Mouse (Mus musculus): ENCODE data around the gene Gstp3. TPM values are rescaled to one million over a fixed set of nuclear protein-coding genes. Genes with fewer than 3 reads are reported as not detected.

The Gstp3 gene
- total and polyA plus RNA-seq, 3 experiments, result 1.1 TPM; not detected in 2

GRCm38 (mm10) chr19:4055947-4056693 lies 3.2 kb downstream of the Gstp3 start:
- 0 out of 2 replicates have a peak overlapping the region, but pooled peaks have one; percentile 15 for H3K27ac ChIP-seq
- H3K9ac ChIP-seq (ENCODE audit: low read depth, low read length), result no peak overlapping the region

DNA sequence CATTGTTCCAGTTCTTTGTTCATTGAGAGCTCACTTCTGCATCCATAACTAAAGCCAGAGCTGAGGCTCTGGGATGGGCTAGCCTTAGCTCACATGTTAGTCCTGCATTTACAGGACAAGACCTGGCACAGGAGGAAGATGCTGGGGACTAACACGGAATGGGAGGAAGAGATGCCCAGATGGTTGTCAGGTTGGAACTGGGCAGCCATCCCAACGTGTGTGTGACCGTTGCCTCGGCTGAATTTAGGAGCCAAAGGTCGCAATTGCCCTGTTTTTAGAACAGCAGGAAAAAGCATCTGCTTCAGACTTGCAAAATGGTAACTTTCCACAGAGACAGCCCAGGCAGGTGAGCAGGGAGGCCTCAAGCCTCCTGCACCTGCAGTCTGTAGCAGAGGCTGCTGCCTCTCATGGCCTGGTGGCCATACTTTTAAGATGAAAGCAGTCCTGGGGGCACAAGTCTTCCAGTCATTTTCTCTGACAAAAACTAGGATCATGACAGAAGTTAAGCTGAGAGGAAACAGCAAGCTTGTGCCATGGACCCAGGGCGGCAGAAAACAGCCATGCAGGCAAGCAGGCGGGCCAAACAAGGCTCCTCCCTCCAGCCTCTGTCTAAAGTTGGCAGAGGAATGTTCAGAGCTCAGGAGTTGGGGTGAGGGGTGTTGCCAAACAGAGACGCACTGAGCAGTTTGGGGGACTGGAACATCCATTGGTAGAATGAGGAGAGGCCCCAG lies 4.0 kb downstream of the Gstp3 start:
- TF ChIP-seq EP300 (IDR thresholded peaks at IDR 0.05; ENCODE audit: insufficient read depth, low read depth, low read length) (no peak), POLR2A (IDR thresholded peaks at IDR 0.05; ENCODE audit: insufficient read depth, low read depth, low read length) (no peak), CTCF (IDR thresholded peaks at IDR 0.05) (no peak)
- intact Hi-C loops (cut with DNase I), result no loop called here
- no peaks in the 10 kb centered on the region for H3K36me3 ChIP-seq (ENCODE audit: control insufficient read depth, insufficient read depth, low read length)
- H3K4me1 ChIP-seq (ENCODE audit: control insufficient read depth, insufficient read depth, low read length), result no peaks in the 10 kb centered on the region; the same call in 1 of the 2 replicates
- DNase-seq, result no peak
- no peaks in the 10 kb centered on the region for H3K79me2 ChIP-seq (replicated peaks; ENCODE audit: control insufficient read depth, insufficient read depth, low read length)
- no peak overlapping the region for H3K9ac ChIP-seq (ENCODE audit: low read depth, low read length)
- H3K27me3 ChIP-seq (ENCODE audit: control insufficient read depth, insufficient read depth, low read length), result no peaks in the 10 kb centered on the region
- 70% methylated on average over 8 of the region's 8 CpGs for WGBS
- H3K27ac ChIP-seq, result no peak overlapping the region
- H3K4me3 ChIP-seq, result no peak overlapping the region

More at GRCm38 (mm10) chr19:4055947-4056693, 3.2 kb downstream of the Gstp3 start:
- Histone ChIP-seq H3K79me2 (replicated peaks; ENCODE audit: control insufficient read depth, insufficient read depth, low read length) (no peaks in the 10 kb centered on the region), H3K27me3 (ENCODE audit: control insufficient read depth, insufficient read depth, low read length) (no peaks in the 10 kb centered on the region), H3K4me3 (no peak overlapping the region), H3K36me3 (ENCODE audit: control insufficient read depth, insufficient read depth, low read length) (no peaks in the 10 kb centered on the region), H3K4me1 (ENCODE audit: control insufficient read depth, insufficient read depth, low read length) (no peaks in the 10 kb centered on the region; the same call in 1 of the 2 replicates)
- intact Hi-C loops (cut with DNase I), result no loop called here
- no peak for DNase-seq
- TF ChIP-seq CTCF (IDR thresholded peaks at IDR 0.05) (no peak), POLR2A (IDR thresholded peaks at IDR 0.05; ENCODE audit: insufficient read depth, low read depth, low read length) (no peak), EP300 (IDR thresholded peaks at IDR 0.05; ENCODE audit: insufficient read depth, low read depth, low read length) (no peak)
- 54% methylated on average over 15 of the region's 15 CpGs for WGBS

DNA sequence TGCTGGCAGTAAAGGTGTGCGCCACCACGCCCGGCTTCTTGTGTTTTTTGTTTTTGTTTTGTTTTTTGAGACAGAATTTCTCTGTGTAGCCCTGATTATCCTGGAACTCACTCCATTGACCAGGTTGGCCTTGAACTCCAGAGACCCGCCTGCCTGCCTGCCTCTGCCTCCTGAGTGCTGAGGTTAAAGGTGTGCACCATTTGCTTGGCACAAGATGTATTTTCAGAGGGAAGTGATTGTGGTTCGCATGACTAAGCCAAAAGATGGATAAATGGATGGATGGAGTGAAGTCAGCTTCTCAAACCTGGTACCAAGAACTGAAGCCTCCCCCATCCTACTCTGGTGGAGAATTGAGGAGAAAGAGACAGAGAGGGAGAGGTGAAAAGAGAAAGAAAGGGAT lies 4.8 kb downstream of the Gstp3 start:
- TF ChIP-seq POLR2A (IDR thresholded peaks at IDR 0.05; ENCODE audit: insufficient read depth, low read depth, low read length) (no peak), CTCF (IDR thresholded peaks at IDR 0.05) (no peak), EP300 (IDR thresholded peaks at IDR 0.05; ENCODE audit: insufficient read depth, low read depth, low read length) (no peak)
- H3K27ac ChIP-seq, result no peak overlapping the region
- H3K36me3 ChIP-seq (ENCODE audit: control insufficient read depth, insufficient read depth, low read length), result no peaks in the 10 kb centered on the region
- no peaks in the 10 kb centered on the region; the same call in 1 of the 2 replicates for H3K4me1 ChIP-seq (ENCODE audit: control insufficient read depth, insufficient read depth, low read length)
- WGBS, result 88% methylated on average over 5 of the region's 5 CpGs
- no peaks in the 10 kb centered on the region for H3K79me2 ChIP-seq (replicated peaks; ENCODE audit: control insufficient read depth, insufficient read depth, low read length)
- H3K9ac ChIP-seq (ENCODE audit: low read depth, low read length), result no peak overlapping the region
- intact Hi-C loops (cut with DNase I), result loop anchor here (5.0 kb wide), 1 partner anchor 173 kb away; no protein-coding TSS in a partner anchor
- H3K4me3 ChIP-seq, result no peak overlapping the region
- H3K27me3 ChIP-seq (ENCODE audit: control insufficient read depth, insufficient read depth, low read length), result no peaks in the 10 kb centered on the region
- no peak for DNase-seq

- H3K27ac ChIP-seq, result no peak overlapping the region; the same call in 1 of the 2 replicates
- no peak for TF ChIP-seq CTCF (IDR thresholded peaks at IDR 0.05)
- TF ChIP-seq EP300 (IDR thresholded peaks at IDR 0.05; ENCODE audit: insufficient read depth, low read depth, low read length), result no peak
- no peak for TF ChIP-seq POLR2A (IDR thresholded peaks at IDR 0.05; ENCODE audit: insufficient read depth, low read depth, low read length)
- 43% methylated on average over 5 of the region's 5 CpGs for WGBS
- H3K4me1 ChIP-seq (ENCODE audit: control insufficient read depth, insufficient read depth, low read length), result no peaks in the 10 kb centered on the region; the same call in 1 of the 2 replicates
- no peak overlapping the region for H3K4me3 ChIP-seq
- H3K36me3 ChIP-seq (ENCODE audit: control insufficient read depth, insufficient read depth, low read length), result no peaks in the 10 kb centered on the region
- intact Hi-C loops (cut with DNase I), result loop anchor here (5.0 kb wide), 1 partner anchor 175 kb away; no protein-coding TSS in a partner anchor
- no peaks in the 10 kb centered on the region for H3K27me3 ChIP-seq (ENCODE audit: control insufficient read depth, insufficient read depth, low read length)
- no peaks in the 10 kb centered on the region for H3K79me2 ChIP-seq (replicated peaks; ENCODE audit: control insufficient read depth, insufficient read depth, low read length)
- no peak overlapping the region for H3K9ac ChIP-seq (ENCODE audit: low read depth, low read length)
- no peak for DNase-seq
These were observed 6.8 kb downstream of the Gstp3 start for GRCm38 (mm10) chr19:4052516-4053030.

DNA sequence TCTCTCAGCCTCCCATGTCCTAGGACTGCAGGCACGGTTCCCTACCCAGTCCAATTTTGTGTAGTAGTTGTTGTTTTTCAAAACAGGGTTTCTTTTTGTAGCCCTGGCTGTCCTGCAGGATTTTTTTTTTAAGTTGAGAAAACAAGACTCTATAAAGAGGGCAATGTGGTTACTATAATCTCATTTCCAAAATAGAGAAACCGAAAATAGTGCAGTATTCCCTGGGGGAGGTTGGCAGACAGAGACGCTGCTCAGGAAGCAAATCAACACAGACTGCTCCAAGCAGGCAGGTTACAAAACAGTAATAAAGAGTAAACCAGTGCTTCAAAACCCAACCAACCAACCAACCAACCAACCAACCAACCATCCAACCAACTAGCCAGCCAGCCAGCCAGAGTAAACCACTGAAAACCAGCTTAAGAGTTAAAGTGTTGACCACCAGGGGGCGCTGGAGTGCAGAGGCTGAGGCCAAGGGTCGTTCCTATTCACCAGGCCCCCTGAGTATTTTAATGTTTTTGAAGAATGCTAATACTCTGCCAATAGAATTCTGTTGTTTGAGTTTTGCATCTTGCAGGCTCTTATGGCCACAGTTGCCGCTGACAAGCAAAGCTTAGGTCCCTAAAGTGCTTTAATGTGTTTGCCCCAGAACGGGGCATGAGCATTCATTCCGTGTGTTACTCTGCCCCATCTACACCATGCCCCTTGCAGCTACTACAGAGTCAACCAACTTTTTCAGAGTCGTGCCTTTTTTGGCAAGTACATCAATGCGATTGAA lies 7.4 kb downstream of the Gstp3 start:
- Histone ChIP-seq H3K36me3 (ENCODE audit: control insufficient read depth, insufficient read depth, low read length) (no peaks in the 10 kb centered on the region), H3K27ac (no peak overlapping the region; the same call in 1 of the 2 replicates), H3K27me3 (ENCODE audit: control insufficient read depth, insufficient read depth, low read length) (no peaks in the 10 kb centered on the region), H3K9ac (ENCODE audit: low read depth, low read length) (no peak overlapping the region), H3K4me3 (no peak overlapping the region), H3K79me2 (replicated peaks; ENCODE audit: control insufficient read depth, insufficient read depth, low read length) (no peaks in the 10 kb centered on the region), H3K4me1 (ENCODE audit: control insufficient read depth, insufficient read depth, low read length) (no peaks in the 10 kb centered on the region; the same call in 1 of the 2 replicates)
- WGBS, result 42% methylated on average over 10 of the region's 10 CpGs
- peak; percentile 79 for TF ChIP-seq CTCF (IDR thresholded peaks at IDR 0.05)
- no peak for TF ChIP-seq POLR2A (IDR thresholded peaks at IDR 0.05; ENCODE audit: insufficient read depth, low read depth, low read length)
- no peak for TF ChIP-seq EP300 (IDR thresholded peaks at IDR 0.05; ENCODE audit: insufficient read depth, low read depth, low read length)
- peak; percentile 66 to 76 for DNase-seq
- intact Hi-C loops (cut with DNase I), result loop anchor here (5.0 kb wide), 1 partner anchor 175 kb away; no protein-coding TSS in a partner anchor

Measured in heart, adult 2 months (tissue).